Mouse (Mus musculus): ENCODE results near the gene Leap2. TPM values are rescaled to one million over a fixed set of nuclear protein-coding genes. Genes with fewer than 3 reads are reported as not detected.
A peak's percentile ranks its signal among the peaks of the same experiment; 100 is the strongest.

Gene Leap2
- total RNA-seq, 2 experiments from 2014 or later: not detected

DNA sequence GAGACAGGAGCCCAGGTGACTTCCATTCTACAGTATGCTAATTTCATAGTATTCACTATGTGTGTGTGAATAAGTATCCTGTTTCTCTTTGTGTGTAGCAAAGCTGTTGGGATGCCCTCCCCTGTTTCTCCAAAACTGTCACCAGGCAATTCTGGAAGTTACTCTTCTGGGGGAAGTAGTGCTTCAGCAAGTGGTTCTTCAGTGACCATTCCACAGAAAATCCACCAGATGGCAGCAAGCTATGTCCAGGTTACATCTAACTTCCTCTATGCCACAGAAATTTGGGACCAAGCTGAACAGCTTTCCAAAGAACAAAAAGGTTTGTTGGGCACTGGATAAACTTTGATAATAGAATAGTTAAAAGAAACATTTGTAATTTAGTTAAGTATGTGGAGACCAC lies 11.2 kb downstream of the Leap2 start:
- Histone ChIP-seq H3K4me3 (no peak overlapping the region), H3K27ac (no peak overlapping the region)
- TF ChIP-seq CTCF (IDR thresholded peaks at IDR 0.05): peak; percentile 72
- DNase-seq: no peak
- intact Hi-C loops (cut with DNase I): no loop called here

DNA sequence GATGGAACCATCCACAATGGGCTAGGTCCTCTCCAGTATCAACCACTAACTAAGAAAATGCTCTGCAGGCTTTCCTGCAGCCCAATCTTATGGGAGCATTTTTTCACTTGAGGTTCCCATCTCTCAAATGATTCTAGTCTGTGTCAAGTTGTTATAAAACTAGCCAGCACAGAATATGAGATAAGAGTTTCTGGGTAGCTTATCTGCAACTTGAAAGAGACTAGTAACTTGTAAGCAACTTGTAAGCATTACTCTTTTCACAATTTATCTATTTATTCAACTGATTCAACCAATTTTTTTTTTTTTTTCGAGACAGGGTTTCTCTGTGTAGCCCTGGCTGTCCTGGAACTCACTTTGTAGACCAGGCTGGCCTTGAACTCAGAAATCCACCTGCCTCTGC lies 19.3 kb downstream of the Leap2 start:
- Histone ChIP-seq H3K4me3 (no peak overlapping the region), H3K27ac (no peak overlapping the region)
- no peak for DNase-seq
- no peak for TF ChIP-seq CTCF (IDR thresholded peaks at IDR 0.05)
- intact Hi-C loops (cut with DNase I): no loop called here

DNA sequence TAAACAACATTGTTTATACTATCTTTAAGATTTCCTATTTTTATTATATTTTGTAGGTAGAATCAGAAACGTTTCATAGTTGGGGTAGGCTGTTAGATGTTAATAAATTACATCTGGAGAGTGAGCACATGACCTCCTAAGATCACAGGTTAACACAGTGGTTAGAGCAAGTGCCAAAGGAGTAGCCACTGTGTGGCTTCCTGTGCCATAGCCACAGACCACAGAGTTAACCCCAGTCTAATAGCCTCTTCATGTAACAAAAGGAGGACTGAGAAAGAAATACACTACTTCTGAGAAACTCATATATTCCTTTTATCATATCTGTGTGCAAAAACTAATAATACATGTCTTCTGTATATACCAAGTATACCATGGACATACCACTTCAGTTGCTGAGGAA lies 29.1 kb downstream of the Leap2 start:
- Histone ChIP-seq H3K27ac (no peak overlapping the region), H3K4me3 (no peak overlapping the region)
- DNase-seq: no peak
- no peak for TF ChIP-seq CTCF (IDR thresholded peaks at IDR 0.05)
- intact Hi-C loops (cut with DNase I): no loop called here

DNA sequence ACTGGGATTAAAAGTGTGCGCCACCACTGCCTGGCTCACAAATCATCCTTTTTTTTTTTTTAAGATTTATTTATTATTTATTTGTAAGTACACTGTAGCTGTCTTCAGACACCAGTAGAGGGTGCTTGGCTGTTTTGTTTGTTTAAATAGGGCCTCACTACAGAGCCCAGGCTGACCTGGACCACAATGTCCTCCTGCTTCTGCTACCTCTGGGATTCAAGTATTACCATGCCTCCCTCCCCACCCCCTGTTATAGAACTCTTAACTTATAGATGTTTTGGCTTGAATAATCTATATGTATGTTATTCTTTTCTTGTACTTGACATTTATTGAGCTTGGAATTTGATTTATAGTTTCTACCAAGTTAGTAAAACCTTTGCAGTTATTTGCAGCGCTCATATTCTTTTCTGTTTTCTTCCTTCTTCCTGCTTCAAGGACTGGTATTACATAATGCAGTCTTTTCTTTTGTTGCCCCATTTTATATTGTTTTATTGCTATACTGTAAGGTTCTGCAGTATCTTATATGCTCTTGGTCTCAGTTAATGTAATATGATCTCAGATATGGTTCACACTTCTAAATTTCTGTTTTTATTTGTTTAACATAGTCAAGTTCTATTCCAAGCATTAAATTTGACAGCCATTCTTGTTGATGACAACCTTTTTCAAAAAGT lies 39.1 kb downstream of the Leap2 start:
- no peak for TF ChIP-seq CTCF (IDR thresholded peaks at IDR 0.05)
- intact Hi-C loops (cut with DNase I): no loop called here
- no peak overlapping the region for H3K27ac ChIP-seq
- no peak for DNase-seq
- H3K4me3 ChIP-seq: no peak overlapping the region

DNA sequence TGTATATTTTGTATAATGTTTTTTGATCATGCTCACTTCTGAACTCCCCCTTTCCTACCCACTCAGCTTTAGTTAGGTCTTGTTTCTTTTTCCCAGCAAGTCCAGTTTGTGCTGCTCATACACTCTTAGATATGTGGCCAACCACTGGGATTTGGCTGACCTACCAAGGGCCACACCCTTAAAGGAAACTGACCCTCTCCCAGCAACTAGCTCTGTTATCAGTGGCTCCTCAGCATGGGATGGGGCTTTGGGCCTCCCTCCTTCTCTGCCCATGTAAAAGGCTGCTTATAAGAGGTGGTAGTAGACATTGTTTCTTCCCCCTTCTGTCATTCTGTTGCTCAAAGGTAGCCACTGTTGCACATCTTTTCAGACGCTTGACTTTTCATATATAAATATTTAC lies 44.1 kb downstream of the Leap2 start:
- DNase-seq: peak; percentile 22
- H3K27ac ChIP-seq: no peak overlapping the region
- TF ChIP-seq CTCF (IDR thresholded peaks at IDR 0.05): no peak
- intact Hi-C loops (cut with DNase I): no loop called here
- H3K4me3 ChIP-seq: no peak overlapping the region

Small RNAs within 50 kb of the gene (microRNA-seq; reads per million reads assigned to microRNA genes)
- gene Mir6920: not detected

Other genes with a start within 250 kb of the Leap2 start
- gene Hspa4, start 122.7 kb downstream of the Leap2 start, total RNA-seq (2021): 100 to 1,000 TPM in 1 of 2 experiments, 10 to 100 TPM in 1; 80.2 to 106 TPM
- 1 to 10 TPM; 5.5 to 9.4 TPM for gene Zcchc10, start 98.5 kb downstream of the Leap2 start, total RNA-seq (2021)
- 100 to 1,000 TPM in 1 of 2 experiments, 10 to 100 TPM in 1; 99.7 to 107 TPM for gene Aff4, start 72.3 kb downstream of the Leap2 start, total RNA-seq (2021)
- 1,000 to 10,000 TPM; 1,156 to 1,696 TPM for gene Uqcrq, start 7.7 kb upstream of the Leap2 start, total RNA-seq (2021)
- under 1 TPM; 0.26 to 0.61 TPM for gene Gdf9, start 7.9 kb upstream of the Leap2 start, total RNA-seq (2021)
- gene Gm10447, start 33.9 kb upstream of the Leap2 start, total RNA-seq (2021): not detected
- under 1 TPM; 0.36 to 0.54 TPM for gene Shroom1, start 34.0 kb upstream of the Leap2 start, total RNA-seq (2021)
- gene Gm9837, start 47.3 kb upstream of the Leap2 start, total RNA-seq (2021): not detected
- not detected for gene Gm9945, start 57.0 kb upstream of the Leap2 start, total RNA-seq (2021)
- gene Sowaha, start 57.1 kb upstream of the Leap2 start, total RNA-seq (2021): under 1 TPM; 0.06 to 0.15 TPM
- 10 to 100 TPM in 1 of 2 experiments, 1 to 10 TPM in 1; 9.5 to 14.0 TPM for gene Sept8, start 96.1 kb upstream of the Leap2 start, total RNA-seq (2021)
- 1 to 10 TPM; 4.6 to 6.3 TPM for gene Kif3a, start 144.2 kb upstream of the Leap2 start, total RNA-seq (2021)
- gene Il4, start 195.5 kb upstream of the Leap2 start, total RNA-seq (2021): not detected
- not detected for gene Il13, start 211.5 kb upstream of the Leap2 start, total RNA-seq (2021)

Data from gastrocnemius, adult 2 months (tissue).